Mouse (Mus musculus): ENCODE measurements around the gene Klhdc1. TPM values are rescaled to one million over a fixed set of nuclear protein-coding genes. Genes with fewer than 3 reads are reported as not detected.

Klhdc1 gene
- polyA plus RNA-seq, 1 experiment from 2014 or later: 14.9 TPM

DNA sequence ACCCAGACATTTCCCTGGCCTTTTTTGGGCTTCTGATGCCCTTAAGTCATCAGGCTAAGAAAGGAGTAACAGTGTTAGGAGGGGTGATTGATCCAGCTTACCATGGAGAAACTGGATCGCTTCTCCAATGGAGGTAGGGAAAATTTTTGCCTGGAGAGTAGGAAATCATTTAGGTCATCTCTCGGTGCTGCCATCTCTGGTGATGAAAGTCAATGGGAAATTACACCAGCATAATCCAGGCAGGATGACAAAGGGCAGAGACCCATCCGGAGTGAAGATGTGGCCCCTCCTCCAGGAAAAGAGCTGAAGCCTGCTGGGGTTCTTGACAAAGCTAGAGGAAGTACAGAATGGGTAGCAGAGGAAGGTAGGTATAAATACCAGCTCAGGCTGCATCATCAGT lies 2.7 kb upstream of the Klhdc1 start:
- no peaks in the 10 kb centered on the region for H3K36me3 ChIP-seq
- H3K4me2 ChIP-seq: no peak overlapping the region
- H3K9me3 ChIP-seq (replicated peaks): no peaks in the 10 kb centered on the region
- no peak for ATAC-seq (ENCODE audit: low FRiP score)
- peaks cover 9% of the 10 kb centered on the region for H3K4me1 ChIP-seq
- WGBS: 45% methylated on average over 3 of the region's 3 CpGs
- H3K27me3 ChIP-seq (replicated peaks): no peaks in the 10 kb centered on the region
- H3K9ac ChIP-seq (replicated peaks): no peak overlapping the region
- H3K27ac ChIP-seq (replicated peaks): no peak overlapping the region
- H3K4me3 ChIP-seq (replicated peaks): no peak overlapping the region

DNA sequence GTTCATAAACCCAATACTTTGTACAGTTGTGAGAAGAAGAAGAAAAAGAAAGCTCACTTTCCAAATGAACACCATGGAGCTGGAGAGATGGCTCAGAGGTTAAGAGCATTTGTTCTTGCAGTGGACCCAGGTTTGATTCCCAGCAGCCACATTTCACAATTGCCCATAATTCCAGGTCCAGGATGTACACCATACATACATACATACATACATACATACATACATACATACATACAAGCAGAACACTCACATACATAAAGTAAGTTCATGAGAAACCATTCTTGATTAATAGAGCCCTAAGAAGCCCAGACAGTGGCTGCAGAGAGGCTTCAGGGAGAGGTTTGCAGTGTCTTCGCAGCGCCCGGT lies 412 bp downstream of the Klhdc1 start:
- H3K27ac ChIP-seq (replicated peaks): peak overlapping the region; percentile 86
- H3K4me2 ChIP-seq: peak overlapping the region; percentile 62
- peaks cover 9% of the 10 kb centered on the region for H3K4me1 ChIP-seq
- no peaks in the 10 kb centered on the region for H3K36me3 ChIP-seq
- no peaks in the 10 kb centered on the region for H3K9me3 ChIP-seq (replicated peaks)
- 0% methylated on average over 3 of the region's 3 CpGs for WGBS
- peak overlapping the region; percentile 59 for H3K4me3 ChIP-seq (replicated peaks)
- peak overlapping the region; percentile 80 for H3K9ac ChIP-seq (replicated peaks)
- no peaks in the 10 kb centered on the region for H3K27me3 ChIP-seq (replicated peaks)
- ATAC-seq (ENCODE audit: low FRiP score): peak; percentile 57; the same call in 1 of the 2 replicates

DNA sequence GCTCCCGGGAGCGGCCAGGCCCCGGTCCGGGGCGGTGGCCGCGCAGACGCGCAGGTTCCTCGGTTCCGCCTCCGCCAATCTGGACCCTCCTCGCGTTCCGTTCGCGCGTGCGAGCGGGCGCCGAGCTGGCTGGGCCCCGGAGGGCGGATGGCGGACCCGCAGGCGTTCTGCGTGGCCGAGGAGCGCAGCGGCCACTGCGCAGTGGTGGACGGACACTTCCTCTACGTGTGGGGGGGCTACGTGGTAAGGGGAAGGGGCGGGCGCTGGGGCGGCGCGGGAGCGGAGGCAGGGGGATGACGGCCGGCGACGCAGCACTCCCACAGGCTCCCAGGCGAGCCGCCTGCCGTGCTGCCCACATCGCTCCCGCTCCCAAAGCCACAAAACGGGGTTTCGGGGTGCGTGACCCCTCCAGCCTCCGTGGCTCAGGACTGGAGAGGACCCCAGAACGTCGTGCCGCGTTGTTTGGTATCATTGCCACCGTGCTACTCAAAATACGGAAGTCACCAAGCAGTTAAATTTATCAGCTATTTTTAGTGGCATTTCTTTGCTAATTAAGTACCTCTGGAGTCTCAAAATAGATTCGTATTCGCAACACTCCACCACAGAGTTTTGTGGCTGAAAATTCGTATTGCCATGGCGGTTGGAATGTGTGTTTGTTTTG lies 925 bp downstream of the Klhdc1 start:
- peak overlapping the region; percentile 62 for H3K4me2 ChIP-seq
- H3K27me3 ChIP-seq (replicated peaks): no peaks in the 10 kb centered on the region
- H3K9me3 ChIP-seq (replicated peaks): no peaks in the 10 kb centered on the region
- peak; percentile 96 for ATAC-seq (ENCODE audit: low FRiP score)
- WGBS: under 1% methylated on average over 53 of the region's 64 CpGs
- H3K4me3 ChIP-seq (replicated peaks): peak overlapping the region; percentile 59
- no peaks in the 10 kb centered on the region for H3K36me3 ChIP-seq
- H3K4me1 ChIP-seq: peaks cover 9% of the 10 kb centered on the region
- H3K27ac ChIP-seq (replicated peaks): peak overlapping the region; percentile 86
- H3K9ac ChIP-seq (replicated peaks): peak overlapping the region; percentile 80

DNA sequence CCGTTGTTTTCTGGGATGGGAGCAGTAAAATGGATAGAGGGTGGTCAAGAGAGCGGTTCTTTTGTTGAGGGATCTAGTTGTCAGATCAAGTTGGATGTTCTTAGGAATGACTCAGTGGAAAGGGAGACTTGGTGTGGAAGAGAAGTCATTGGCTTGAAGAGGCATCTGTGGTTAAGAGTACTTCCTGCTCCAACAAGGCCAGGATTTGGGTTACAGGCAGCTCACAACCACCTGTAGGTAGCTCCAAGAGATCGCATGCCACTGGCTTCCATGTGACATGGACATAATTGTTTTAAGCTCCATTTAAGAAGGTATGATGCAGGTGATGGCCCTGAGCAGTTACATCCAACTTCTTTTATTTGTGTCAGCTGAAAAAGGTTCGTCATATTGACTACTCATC lies 8.8 kb downstream of the Klhdc1 start:
- no peak overlapping the region for H3K27ac ChIP-seq (replicated peaks)
- no peaks in the 10 kb centered on the region for H3K9me3 ChIP-seq (replicated peaks)
- no peak overlapping the region for H3K4me2 ChIP-seq
- ATAC-seq (ENCODE audit: low FRiP score): no peak
- no peaks in the 10 kb centered on the region for H3K27me3 ChIP-seq (replicated peaks)
- no peaks in the 10 kb centered on the region for H3K4me1 ChIP-seq
- no peaks in the 10 kb centered on the region for H3K36me3 ChIP-seq
- H3K9ac ChIP-seq (replicated peaks): no peak overlapping the region
- no peak overlapping the region for H3K4me3 ChIP-seq (replicated peaks)
- 80% methylated on average over 4 of the region's 4 CpGs for WGBS

DNA sequence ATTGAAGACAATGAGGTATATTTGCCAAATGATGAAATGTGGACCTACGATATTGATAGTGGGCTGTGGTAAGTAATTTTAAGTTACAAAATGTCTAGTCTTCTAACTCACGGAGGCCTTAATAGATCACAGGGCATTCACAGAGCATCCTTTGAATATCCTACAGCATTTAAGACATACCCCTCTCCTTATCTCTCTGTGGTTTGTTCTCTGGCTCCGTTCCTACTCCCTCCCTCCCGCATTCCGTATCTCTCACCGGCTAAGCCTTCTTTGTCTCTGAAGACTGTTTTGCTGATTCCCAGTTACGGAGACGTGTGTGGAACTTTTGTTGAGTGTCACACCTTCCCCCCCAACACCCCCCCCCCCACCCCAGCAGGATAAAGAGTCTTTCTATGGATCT lies 9.8 kb downstream of the Klhdc1 start:
- Histone ChIP-seq H3K4me3 (replicated peaks) (no peak overlapping the region), H3K4me2 (no peak overlapping the region), H3K36me3 (no peaks in the 10 kb centered on the region), H3K9me3 (replicated peaks) (no peaks in the 10 kb centered on the region), H3K27ac (replicated peaks) (no peak overlapping the region), H3K9ac (replicated peaks) (no peak overlapping the region), H3K4me1 (no peaks in the 10 kb centered on the region), H3K27me3 (replicated peaks) (no peaks in the 10 kb centered on the region)
- 83% methylated on average over 8 of the region's 8 CpGs for WGBS
- no peak for ATAC-seq (ENCODE audit: low FRiP score)

DNA sequence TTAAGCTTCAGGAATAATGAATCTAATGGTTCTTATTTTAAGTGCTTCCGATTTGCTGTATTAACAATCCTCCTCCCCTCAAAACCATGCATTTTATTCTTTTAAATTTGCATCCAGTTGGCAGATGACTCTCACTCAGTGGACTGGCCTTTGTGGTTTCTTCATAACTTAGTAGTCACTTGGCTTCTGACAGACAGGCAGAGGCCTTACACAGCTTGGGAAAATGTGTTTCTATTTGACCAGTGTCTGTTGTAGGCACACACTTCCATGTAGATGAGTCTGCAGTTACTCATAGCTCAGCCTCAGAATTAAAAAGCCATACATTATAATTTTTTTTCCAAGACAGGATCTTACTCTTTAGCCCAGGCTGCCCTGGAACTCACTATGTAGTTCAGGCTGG lies 12.8 kb downstream of the Klhdc1 start:
- no peaks in the 10 kb centered on the region for H3K4me1 ChIP-seq
- H3K36me3 ChIP-seq: no peaks in the 10 kb centered on the region
- no peak overlapping the region for H3K9ac ChIP-seq (replicated peaks)
- H3K27me3 ChIP-seq (replicated peaks): no peaks in the 10 kb centered on the region
- 86% methylated on average over 1 of the region's 1 CpGs for WGBS
- no peak overlapping the region for H3K4me3 ChIP-seq (replicated peaks)
- no peaks in the 10 kb centered on the region for H3K9me3 ChIP-seq (replicated peaks)
- no peak overlapping the region for H3K27ac ChIP-seq (replicated peaks)
- no peak overlapping the region for H3K4me2 ChIP-seq
- no peak for ATAC-seq (ENCODE audit: low FRiP score)

DNA sequence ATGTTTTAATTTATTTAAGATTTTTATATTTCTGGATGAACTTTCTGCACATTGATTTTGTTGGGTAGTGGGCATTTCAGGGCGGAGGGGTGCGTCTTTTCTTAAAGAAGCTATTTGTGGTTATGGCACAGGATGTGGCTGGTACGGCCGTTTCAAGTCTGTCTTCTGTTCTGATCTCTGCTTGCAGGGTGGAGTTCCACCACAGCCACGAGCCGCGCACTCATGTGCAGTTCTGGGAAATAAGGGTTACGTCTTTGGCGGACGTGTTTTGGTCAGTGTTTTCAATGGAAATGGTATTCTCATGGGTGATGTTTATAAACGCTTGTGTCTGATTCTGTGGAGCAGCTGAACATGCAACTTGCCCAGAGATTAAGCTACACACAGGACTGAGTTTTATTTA lies 16.9 kb downstream of the Klhdc1 start:
- Histone ChIP-seq H3K4me2 (no peak overlapping the region), H3K27me3 (replicated peaks) (no peaks in the 10 kb centered on the region), H3K27ac (replicated peaks) (no peak overlapping the region), H3K36me3 (no peaks in the 10 kb centered on the region), H3K4me1 (no peaks in the 10 kb centered on the region), H3K9me3 (replicated peaks) (no peaks in the 10 kb centered on the region), H3K4me3 (replicated peaks) (no peak overlapping the region), H3K9ac (replicated peaks) (no peak overlapping the region)
- WGBS: 86% methylated on average over 11 of the region's 11 CpGs
- ATAC-seq (ENCODE audit: low FRiP score): no peak

DNA sequence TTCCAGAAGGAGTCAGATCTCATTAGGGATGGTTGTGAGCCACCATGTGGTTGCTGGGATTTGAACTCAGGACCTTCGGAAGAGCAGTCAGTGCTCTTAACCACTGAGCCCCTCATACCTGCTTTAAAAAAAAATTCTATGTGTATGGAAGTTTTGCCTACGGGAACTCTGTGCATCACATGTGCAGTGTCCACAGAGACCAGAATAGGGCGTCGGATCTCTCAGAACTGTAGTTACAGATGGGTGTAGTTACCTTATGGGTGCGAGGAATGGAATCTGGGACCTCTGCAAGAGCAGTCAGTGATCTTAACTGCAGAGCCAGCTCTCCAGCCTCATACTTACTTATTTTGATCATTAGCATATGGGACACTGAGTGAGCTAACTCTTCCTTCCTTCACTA lies 21.3 kb downstream of the Klhdc1 start:
- Histone ChIP-seq H3K27me3 (replicated peaks) (no peaks in the 10 kb centered on the region), H3K9me3 (replicated peaks) (no peaks in the 10 kb centered on the region), H3K27ac (replicated peaks) (no peak overlapping the region), H3K4me3 (replicated peaks) (no peak overlapping the region), H3K4me1 (no peaks in the 10 kb centered on the region), H3K4me2 (no peak overlapping the region), H3K9ac (replicated peaks) (no peak overlapping the region), H3K36me3 (no peaks in the 10 kb centered on the region)
- WGBS: 95% methylated on average over 5 of the region's 5 CpGs
- ATAC-seq (ENCODE audit: low FRiP score): no peak

DNA sequence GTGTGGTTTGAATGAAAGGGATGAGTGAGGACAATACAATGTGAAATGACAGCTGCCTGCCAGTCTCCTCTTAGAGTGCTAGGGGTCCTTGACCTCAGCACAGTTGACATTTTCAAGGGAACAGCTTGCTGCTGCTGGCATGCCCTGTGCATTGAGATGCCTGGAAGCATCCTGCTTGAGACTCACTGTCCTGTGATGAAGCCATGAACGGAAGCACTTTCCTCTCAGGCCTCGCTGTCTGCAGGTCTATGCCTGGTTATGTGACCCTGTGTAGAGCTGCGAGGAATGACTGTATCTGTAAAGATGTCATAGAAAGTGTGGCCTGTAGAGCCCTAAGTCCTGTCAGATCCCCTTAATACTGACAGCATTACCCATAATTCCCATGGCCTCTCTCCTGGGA lies 24.1 kb downstream of the Klhdc1 start:
- 93% methylated on average over 3 of the region's 3 CpGs for WGBS
- ATAC-seq (ENCODE audit: low FRiP score): no peak
- Histone ChIP-seq H3K4me2 (no peak overlapping the region), H3K27me3 (replicated peaks) (no peaks in the 10 kb centered on the region), H3K4me1 (no peaks in the 10 kb centered on the region), H3K4me3 (replicated peaks) (no peak overlapping the region), H3K9ac (replicated peaks) (no peak overlapping the region), H3K36me3 (no peaks in the 10 kb centered on the region), H3K9me3 (replicated peaks) (no peaks in the 10 kb centered on the region), H3K27ac (replicated peaks) (no peak overlapping the region)

DNA sequence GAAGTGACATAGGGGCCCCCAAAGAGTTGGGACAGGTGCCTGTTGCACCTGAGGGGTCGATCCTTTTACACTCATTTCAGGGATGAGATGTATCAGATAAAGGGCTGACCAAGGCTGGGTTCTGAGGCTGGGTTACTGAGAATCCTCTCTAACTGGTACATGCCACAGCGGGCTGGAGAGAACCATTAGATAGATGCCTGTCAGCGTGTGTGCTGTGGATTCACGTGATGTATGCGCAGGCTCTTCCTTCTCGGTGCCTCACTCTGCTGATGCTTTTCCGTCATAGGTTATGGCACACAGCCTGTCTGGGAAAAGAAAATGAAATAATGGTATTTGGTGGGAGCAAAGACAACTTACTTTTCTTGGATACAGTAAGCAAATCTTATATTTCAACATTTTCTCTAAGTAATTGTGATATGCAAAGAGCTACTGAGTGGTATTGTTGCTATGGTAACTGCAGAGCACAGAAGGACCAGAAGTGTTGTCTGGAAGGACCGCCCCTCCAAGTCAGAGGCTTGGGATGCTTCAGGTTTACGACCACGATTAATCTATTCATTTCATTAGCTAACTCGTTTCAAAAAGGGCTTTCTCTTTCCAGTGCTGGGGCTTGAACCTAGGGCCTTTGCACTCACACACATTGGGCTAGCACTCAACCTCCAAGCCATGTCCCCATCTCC lies 27.1 kb downstream of the Klhdc1 start:
- no peaks in the 10 kb centered on the region for H3K27me3 ChIP-seq (replicated peaks)
- no peak overlapping the region for H3K27ac ChIP-seq (replicated peaks)
- no peak overlapping the region for H3K9ac ChIP-seq (replicated peaks)
- ATAC-seq (ENCODE audit: low FRiP score): no peak
- WGBS: 56% methylated on average over 11 of the region's 11 CpGs
- no peaks in the 10 kb centered on the region for H3K9me3 ChIP-seq (replicated peaks)
- H3K36me3 ChIP-seq: no peaks in the 10 kb centered on the region
- no peaks in the 10 kb centered on the region for H3K4me1 ChIP-seq
- H3K4me3 ChIP-seq (replicated peaks): no peak overlapping the region
- H3K4me2 ChIP-seq: no peak overlapping the region

DNA sequence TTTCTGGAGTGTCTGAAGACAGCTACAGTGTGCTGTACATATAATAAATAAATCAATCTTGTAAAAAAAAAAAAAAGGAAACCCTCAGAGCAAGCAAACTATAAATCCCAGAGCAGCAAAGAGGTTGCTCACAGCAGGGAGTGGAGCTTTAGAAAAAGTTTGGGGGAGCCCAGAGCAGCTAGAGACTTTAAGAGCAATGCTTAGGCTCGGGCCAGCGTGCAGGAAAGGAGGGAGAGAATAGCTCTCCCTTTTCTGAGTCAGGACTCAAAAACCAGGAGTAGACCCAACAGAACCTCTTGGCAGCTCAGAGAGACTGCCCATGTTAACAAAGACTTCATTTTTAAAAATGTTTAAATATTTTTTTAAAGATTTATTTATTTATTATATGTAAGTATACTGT lies 28.0 kb downstream of the Klhdc1 start:
- no peak overlapping the region for H3K27ac ChIP-seq (replicated peaks)
- no peaks in the 10 kb centered on the region for H3K36me3 ChIP-seq
- no peak overlapping the region for H3K4me3 ChIP-seq (replicated peaks)
- no peak overlapping the region for H3K4me2 ChIP-seq
- no peaks in the 10 kb centered on the region for H3K9me3 ChIP-seq (replicated peaks)
- no peaks in the 10 kb centered on the region for H3K27me3 ChIP-seq (replicated peaks)
- H3K9ac ChIP-seq (replicated peaks): no peak overlapping the region
- H3K4me1 ChIP-seq: no peaks in the 10 kb centered on the region
- 57% methylated on average over 2 of the region's 2 CpGs for WGBS
- ATAC-seq (ENCODE audit: low FRiP score): no peak

DNA sequence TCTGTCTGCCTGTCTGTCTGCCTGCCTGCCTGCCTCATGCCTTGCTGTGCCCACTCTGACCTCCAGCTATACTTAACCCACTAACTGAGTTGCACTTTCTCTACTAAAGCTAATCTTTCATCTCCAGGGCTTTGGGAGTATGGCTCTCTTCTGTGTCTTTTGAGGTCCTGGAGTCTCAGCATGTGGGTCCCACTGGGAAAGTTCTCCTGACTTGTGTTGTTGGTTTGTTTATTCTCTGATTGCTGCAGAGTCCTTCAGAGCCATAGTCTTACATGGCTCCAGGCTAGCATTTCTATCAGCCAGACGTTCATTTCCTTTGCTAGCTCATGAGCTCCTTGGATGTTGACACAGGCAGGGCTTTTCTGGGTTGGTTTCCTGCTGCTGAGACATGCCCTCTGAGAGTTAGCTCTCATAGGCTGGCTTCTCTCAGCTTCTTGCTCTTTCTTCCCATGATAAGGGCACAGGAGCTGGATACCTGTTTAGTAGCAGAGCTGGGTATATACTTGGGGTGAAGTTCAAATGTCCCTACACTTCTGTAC lies 39.0 kb downstream of the Klhdc1 start:
- H3K9ac ChIP-seq (replicated peaks): no peak overlapping the region
- H3K9me3 ChIP-seq (replicated peaks): no peaks in the 10 kb centered on the region
- H3K4me3 ChIP-seq (replicated peaks): no peak overlapping the region
- ATAC-seq (ENCODE audit: low FRiP score): no peak
- WGBS: 57% methylated on average over 1 of the region's 1 CpGs
- no peaks in the 10 kb centered on the region for H3K36me3 ChIP-seq
- H3K27ac ChIP-seq (replicated peaks): no peak overlapping the region
- no peaks in the 10 kb centered on the region for H3K4me1 ChIP-seq
- no peaks in the 10 kb centered on the region for H3K27me3 ChIP-seq (replicated peaks)
- no peak overlapping the region for H3K4me2 ChIP-seq
